Mouse (Mus musculus) T-cell, adult 66 days (primary cell): ENCODE results near the gene Smc6. TPM values are rescaled to one million over a fixed set of nuclear protein-coding genes. Genes with fewer than 3 reads are reported as not detected.

Experiments used
- total RNA-seq, 2 experiments: library from RNA; stranded (reverse); gene quantifications; 3 replicates in 1 of 2; 4 replicates in 1 of 2; pipeline ENCODE4 v1.2.4; 2023

Gene Smc6
- total RNA-seq = 100 to 1,000 TPM; 147 to 149 TPM

DNA sequence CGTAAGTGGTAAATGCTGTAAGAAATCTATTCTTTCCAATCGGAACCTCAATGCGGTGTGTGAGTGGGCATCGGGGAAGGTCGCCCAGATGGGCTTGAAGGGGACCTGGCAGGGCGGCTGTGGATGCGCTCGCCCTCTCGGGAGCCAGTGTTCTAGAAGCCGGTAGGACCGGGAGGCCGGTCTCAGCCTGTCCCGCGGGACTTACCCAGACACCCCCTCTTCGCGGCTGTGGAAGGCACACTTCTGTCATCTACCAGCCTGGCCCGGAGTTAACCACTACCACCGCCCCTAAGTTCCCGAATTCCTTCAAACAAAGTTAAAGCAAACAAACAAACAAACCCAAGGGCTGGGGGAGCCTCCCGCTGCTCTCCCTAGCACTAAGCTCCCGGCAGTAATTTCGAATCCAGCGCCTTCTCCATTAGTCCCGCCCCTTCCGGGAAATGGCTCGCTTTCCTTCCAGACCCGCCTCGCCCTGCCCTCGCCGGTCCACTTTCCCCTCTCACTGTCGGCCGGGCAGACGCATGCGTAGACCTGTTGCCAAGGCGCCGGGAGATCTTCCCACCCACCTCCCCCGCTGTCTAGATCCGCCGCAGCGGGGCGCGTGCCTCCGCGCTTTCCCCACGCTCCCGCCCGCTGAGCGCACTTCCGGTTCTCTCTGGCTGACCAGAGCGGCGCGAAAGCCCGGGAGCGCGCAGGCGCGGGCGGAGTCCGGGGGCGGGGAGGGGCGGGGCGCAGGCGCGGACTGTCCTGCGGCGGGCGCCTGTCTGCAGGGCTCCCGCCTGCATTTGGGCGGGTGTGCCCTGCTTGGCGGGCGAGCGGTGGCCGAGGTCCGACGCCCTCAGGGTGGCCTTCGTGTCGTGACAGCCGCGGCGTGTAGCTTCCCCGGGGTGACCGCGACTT is at the start of gene Smc6, which contains the start of gene Gen1:
Gene Smc6 (plus strand): TSS at position 505 of the 900 bp plus-strand sequence.
Gene Gen1 (minus strand): TSS at position 420 of the 900 bp plus-strand sequence.

Other genes with a start within 250 kb of the Smc6 start
- gene Kcns3, start 114.8 kb upstream of the Smc6 start, total RNA-seq = not detected
- not detected for gene Msgn1, start 56.9 kb upstream of the Smc6 start, total RNA-seq
- 1 to 10 TPM; 3.1 to 5.3 TPM for gene Gen1, start 85 bp upstream of the Smc6 start, total RNA-seq
- gene Vsnl1, start 170.7 kb downstream of the Smc6 start, total RNA-seq = not detected
- not detected for gene Rad51ap2, start 190.2 kb downstream of the Smc6 start, total RNA-seq